Mouse (Mus musculus) adrenal gland, adult 18-20 months (tissue): ENCODE measurements at regions not wholly inside any gene's neighbourhood (a gene's known extent, or its start where the extent isn't known, plus 50 kb on each side); places are given as distances from the start of the nearest gene placed in this dataset.

Source experiments
- DNase-seq, 2 experiments: peaks; one replicate each; pipeline ENCODE4 v3.0.0; 2021 to 2022; ENCODE audit warnings: low spot score in 2 of 2

- no peak for DNase-seq
These were observed 539.2 kb downstream of the Gm19410 start for GRCm38 (mm10) chr8:36304809-36305208.

- DNase-seq: no peak
These were observed 540.7 kb downstream of the Gm19410 start for GRCm38 (mm10) chr8:36306336-36306735.

DNA sequence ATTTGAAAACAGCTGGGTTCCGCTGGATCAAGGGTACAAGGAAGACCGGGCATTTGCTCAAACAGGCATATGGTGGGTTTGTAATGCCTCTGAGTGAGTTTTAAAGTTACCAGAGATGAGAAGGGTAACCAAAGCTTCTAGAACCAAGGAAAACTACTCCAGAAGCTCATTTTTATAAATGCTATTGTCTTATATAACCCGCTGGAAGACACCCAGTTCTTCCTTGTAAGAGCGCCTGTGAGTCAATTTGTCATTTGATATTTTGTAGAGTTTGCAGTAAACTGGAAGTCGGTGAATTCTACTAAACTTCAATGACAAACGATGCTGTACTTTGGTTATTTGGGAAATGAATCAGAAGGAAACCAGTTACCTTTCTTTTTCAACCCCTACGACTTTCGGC, 541.9 kb downstream of the Gm19410 start:
- DNase-seq: no peak

GRCm38 (mm10) chr8:36308056-36308455, 542.5 kb downstream of the Gm19410 start:
- DNase-seq: no peak

DNA sequence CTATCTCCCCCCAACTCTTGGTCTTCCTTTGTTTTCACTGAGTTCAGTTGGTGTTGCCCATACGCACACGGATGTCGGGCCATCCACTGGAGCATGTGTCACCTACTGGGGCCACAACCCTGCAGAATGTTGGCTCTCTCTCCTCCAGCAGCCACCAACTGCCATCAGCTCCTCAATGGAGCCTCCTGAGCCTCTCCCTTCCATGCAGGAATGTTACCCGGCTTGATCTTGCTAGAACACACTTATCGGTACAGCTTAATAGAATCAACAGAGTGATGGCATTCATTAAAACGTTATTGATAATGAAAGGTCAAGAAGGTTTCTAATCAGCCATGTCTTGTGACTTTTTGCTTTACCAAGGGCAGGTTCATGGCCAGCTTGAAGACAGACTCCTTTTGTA, 543.7 kb downstream of the Gm19410 start:
- no peak for DNase-seq

- no peak for DNase-seq
These were observed 544.4 kb downstream of the Gm19410 start for GRCm38 (mm10) chr8:36309952-36310351.

GRCm38 (mm10) chr8:36311734-36312133, 546.1 kb downstream of the Gm19410 start:
- no peak for DNase-seq

- DNase-seq: no peak
These were observed 547.4 kb downstream of the Gm19410 start for GRCm38 (mm10) chr8:36312963-36313362.

DNA sequence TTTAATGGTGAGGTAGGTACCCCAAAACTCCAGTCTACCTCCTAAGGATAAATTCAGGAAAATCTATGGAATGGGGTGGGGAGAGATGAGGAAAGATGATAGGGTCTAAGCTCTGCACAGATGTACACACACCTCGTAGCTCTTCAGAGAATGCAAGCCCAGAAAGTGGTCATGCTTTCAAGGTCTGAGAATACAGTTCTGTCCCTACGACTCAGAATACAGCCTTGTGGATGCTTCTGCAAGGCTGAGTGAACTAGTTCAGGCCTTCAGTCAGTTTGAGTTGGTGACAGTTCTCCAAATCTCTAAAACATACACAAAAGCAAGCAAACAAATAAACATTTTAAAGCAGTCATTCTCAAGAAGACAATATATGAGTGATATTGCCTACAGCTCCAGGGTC, 552.8 kb downstream of the Gm19410 start:
- no peak for DNase-seq

DNA sequence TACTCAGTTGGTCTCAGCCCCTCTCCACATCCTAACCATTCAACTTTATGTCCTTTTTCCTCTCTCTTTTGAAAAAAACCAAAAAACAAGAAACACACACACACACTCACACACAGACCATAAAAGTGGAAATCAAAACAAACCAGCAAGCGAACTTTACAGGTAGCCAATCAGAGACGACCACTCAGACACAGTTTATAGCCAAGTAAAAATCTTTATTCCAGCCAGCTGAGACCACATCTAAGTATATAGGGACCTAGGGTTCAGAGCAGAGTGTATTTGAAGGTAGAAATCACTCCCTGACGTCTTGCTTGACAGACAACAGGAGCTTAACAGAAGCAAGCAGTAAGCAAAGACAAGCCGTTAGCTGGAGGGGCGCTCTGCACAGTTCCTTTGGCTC, 553.3 kb downstream of the Gm19410 start:
- DNase-seq: no peak

GRCm38 (mm10) chr8:36319314-36319959, 553.8 kb downstream of the Gm19410 start:
- DNase-seq: no peak

- no peak for DNase-seq
These were observed 556.5 kb downstream of the Gm19410 start for GRCm38 (mm10) chr8:36322125-36322524.

DNA sequence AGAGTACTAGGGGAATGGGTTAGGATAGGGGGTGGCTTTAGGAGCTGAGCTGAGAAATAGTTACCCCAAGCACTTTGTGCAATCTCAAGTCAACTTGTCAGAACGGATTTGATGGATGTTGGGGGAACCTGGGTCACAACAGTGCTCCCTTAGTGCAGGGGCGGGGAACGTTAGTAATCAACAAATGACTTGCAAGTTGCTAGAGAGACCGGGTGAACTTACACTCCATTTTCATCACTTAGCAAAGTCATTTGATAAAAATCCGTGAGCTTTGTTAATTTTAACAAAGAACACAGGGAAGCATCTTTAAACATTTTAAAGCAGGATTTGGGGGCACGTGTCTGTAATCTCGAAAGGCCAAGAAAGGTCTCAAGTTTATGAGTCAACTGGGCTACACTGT, 557.0 kb downstream of the Gm19410 start:
- no peak for DNase-seq

- no peak for DNase-seq
These were observed 573.0 kb downstream of the Gm19410 start for GRCm38 (mm10) chr8:36338628-36339027.

GRCm38 (mm10) chr8:36339449-36339848, 573.9 kb downstream of the Gm19410 start:
- DNase-seq: no peak

DNA sequence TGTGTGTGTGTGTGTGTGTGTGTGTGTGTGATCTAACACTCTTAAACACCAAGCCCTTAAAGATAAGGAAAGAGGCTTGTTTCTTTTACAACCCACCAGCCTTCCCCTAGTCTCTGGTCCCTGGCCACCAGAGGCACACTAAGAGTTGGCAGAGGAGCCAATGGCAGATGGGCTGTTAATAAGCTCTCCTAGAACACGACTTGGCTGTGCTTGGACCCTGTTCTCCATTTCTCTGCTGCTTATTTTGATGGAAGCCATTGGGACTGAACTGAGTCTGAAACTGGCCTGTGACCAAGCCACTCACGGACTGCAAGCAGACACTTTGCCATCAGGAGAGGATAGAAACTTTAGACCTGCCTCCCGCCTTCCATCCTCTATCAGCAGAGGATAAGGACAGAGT, 574.9 kb downstream of the Gm19410 start:
- no peak for DNase-seq

GRCm38 (mm10) chr8:36341965-36342364, 576.4 kb downstream of the Gm19410 start:
- no peak for DNase-seq

- no peak for DNase-seq
These were observed 577.1 kb downstream of the Gm19410 start for GRCm38 (mm10) chr8:36342650-36343049.

DNA sequence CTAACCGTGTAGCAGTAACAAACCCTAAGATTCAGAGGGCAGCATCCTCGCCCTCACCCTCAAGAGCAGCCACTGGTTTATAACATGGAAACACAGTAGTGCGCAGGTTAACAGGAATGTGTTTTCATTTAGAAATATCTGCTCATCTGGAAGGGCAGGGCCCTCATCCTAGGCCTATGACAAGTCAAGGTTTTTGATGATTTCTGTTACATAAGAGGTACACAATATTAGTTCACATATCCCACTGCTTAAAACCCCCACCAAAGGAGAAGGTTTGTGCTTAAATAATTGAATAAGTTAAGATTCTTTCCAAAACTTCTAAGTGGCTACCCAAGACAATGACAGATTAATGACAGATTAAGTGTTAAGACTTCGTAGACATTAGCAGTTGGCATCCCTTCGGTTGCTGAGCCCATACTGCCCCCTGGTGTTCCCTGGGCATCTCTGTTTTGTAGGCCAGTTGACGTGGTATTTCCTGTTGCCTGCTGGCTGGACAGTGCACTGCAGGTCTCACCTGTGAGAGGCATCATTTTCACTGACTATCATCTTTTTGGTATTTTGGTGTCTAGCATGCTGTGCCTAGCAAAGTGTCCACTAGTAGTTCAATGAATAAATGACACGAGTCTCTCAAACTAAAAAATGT, 581.2 kb downstream of the Gm19410 start:
- DNase-seq: peak; percentile 77

DNA sequence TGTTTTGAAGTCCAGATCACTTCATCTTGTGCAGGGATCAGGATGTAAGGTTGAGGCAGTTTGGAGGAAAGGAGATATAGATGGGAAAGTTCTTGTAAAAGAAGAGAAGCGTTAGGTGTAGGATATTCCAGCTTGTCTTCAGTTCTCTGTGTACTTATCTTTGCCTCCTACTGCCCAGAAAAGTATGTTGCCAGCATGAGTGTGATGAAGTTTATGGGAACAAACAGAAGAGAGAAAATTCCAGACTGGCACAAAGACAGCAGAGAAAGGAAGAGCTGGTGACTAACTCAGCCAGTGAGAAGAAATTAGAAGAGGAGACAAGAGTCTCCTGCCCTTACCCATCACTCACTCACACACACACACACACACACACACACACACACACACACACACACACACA, 582.5 kb downstream of the Gm19410 start:
- no peak for DNase-seq

DNA sequence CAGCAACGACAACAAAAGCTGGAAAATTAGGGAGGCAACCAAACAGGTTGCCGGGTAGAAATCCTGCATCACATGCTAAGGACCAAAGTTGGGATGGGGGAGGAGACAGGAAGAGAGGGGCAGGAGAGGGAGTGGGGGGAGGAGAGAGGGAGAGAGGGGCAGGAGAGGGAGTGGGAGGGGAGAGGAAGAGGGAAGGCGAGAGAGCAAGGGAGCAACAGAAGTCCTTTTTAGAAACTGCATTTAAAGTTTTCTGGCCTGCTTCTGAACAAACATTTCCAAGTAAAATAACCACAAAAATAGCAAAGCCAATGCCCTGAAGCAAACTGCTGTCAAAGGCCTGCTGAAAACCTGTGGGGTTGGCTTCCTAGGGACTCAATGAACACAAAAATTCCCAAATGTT, 589.3 kb downstream of the Gm19410 start:
- DNase-seq: no peak

- no peak for DNase-seq
These were observed 593.4 kb downstream of the Gm19410 start for GRCm38 (mm10) chr8:36358998-36359397.

GRCm38 (mm10) chr8:36361255-36361654, 595.7 kb downstream of the Gm19410 start:
- peak; percentile 70 to 75 for DNase-seq
